Mouse (Mus musculus): ENCODE measurements at regions not wholly inside any gene's neighbourhood (a gene's known extent, or its start where the extent isn't known, plus 50 kb on each side); places are given as distances from the start of the nearest gene placed in this dataset.
"Not testable (repeated sequence)": the region's sequence is repeated elsewhere in the genome, so short reads cannot be mapped to it uniquely, and the experiment has no call there.

GRCm38 (mm10) chr6:47679946-47680345 is 84.8 kb upstream of the Ezh2 start:
- not testable (repeated sequence) for DNase-seq

GRCm38 (mm10) chr6:47672741-47673140 is 77.6 kb upstream of the Ezh2 start:
- DNase-seq, result peak; percentile 22

GRCm38 (mm10) chr6:47652880-47653279 is 57.7 kb upstream of the Ezh2 start:
- peak; percentile 26 for DNase-seq

- not testable (repeated sequence) for DNase-seq
These were observed 56.2 kb upstream of the Ezh2 start for GRCm38 (mm10) chr6:47651385-47651718.

- peak; percentile 89 for DNase-seq
These were observed 55.6 kb upstream of the Ezh2 start for GRCm38 (mm10) chr6:47650463-47651384.

- DNase-seq, result peak; percentile 8
These were observed 54.8 kb upstream of the Ezh2 start for GRCm38 (mm10) chr6:47649961-47650360.

GRCm38 (mm10) chr6:47649451-47649931 is 54.4 kb upstream of the Ezh2 start:
- DNase-seq, result peak; percentile 19

GRCm38 (mm10) chr6:47648899-47649298 is 53.8 kb upstream of the Ezh2 start:
- no peak for DNase-seq

GRCm38 (mm10) chr6:47648316-47648715 is 53.2 kb upstream of the Ezh2 start:
- DNase-seq, result no peak

GRCm38 (mm10) chr6:47647876-47648275 is 52.7 kb upstream of the Ezh2 start:
- DNase-seq, result no peak

- no peak for DNase-seq
These were observed 51.8 kb upstream of the Ezh2 start for GRCm38 (mm10) chr6:47646731-47647567.

GRCm38 (mm10) chr6:47646022-47646421 is 50.9 kb upstream of the Ezh2 start:
- DNase-seq, result no peak

Measured in gastrocnemius, postnatal 25 days (tissue).